Mouse (Mus musculus) small intestine, adult 2 months (tissue): ENCODE data around the gene Sept11.

Source experiments
- CTCF ChIP-seq: fragments of 200-500 bp; IDR thresholded peaks from 2 replicates; pipeline ENCODE4 v1.5.1; 2012; ENCODE audit warnings: low read depth, mild to moderate bottlenecking, control low read depth, inconsistent platforms, low read length, moderate library complexity, mixed read lengths; ENCODE audit not compliant: insufficient replicate concordance, insufficient read length; ENCODE audit errors: extremely low read depth
- POLR2A ChIP-seq: fragments of 200-500 bp; IDR thresholded peaks from 2 replicates; pipeline ENCODE4 v1.6.1; 2012; ENCODE audit warnings: low read depth, mild to moderate bottlenecking, control low read depth, inconsistent platforms, low read length, moderate library complexity

DNA sequence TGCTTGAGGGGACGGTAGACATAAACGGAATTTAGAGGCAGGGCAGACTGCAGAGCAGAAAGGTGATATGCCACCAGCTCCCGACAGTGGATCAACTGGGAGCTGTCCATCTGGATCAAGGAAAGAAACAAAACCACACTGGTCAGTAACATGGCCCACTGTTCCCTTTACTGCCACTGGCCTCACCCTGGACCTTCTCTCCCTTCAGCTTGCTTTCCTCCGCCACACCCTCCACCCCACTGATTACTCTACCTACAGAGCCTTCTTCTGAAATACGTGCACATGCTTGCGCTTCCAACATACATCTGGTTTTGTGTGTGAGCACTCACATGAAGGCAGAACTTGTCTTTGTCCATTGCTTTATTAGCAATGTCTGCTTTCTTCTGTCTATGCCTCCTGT, 90.1 kb downstream of the Sept11 start:
- TF ChIP-seq CTCF (no peak), POLR2A (no peak)
